8 mouse cellular contexts compared by ENCODE assay signal in genomic region chr10:39557851-39558250, GRCm38 (mm10). TPM values are rescaled to one million over a fixed set of nuclear protein-coding genes. Genes with fewer than 3 reads are reported as not detected.
DNase-seq lines count a peak whose midpoint lies in the region; ATAC-seq and TF ChIP-seq lines count a peak whose summit lies in the region.

No protein-coding gene starts in this region.

- DNase-seq in adrenal gland, adult 2 months = peak; percentile 71
- DNase-seq in hindbrain, embryonic 11.5 days (ENCODE audit: low spot score) = no peak
- no peak for DNase-seq in cerebellum, adult 2 months
- DNase-seq in spleen, adult 18-20 months = no peak

- peak overlapping the region; percentile 19; the same call in 1 of the 2 replicates for H3K27ac ChIP-seq in embryonic facial prominence, embryonic 13.5 days
- peak overlapping the region; percentile 67 for H3K27ac ChIP-seq in hindbrain, embryonic 11.5 days (ENCODE audit: low read depth, low read length)
- H3K27ac ChIP-seq in limb, embryonic 13.5 days = peak overlapping the region; percentile 44; the same call in 1 of the 2 replicates
- H3K27ac ChIP-seq in olfactory bulb, adult 2 months (ENCODE audit: insufficient read depth, low read depth, low read length) = 0 out of 2 replicates have a peak overlapping the region, but pooled peaks have one; percentile 16
- no peak overlapping the region for H3K27ac ChIP-seq in cerebellum, adult 2 months (ENCODE audit: insufficient read depth, low read length)

- peak overlapping the region; percentile 44; the same call in 1 of the 2 replicates for H3K9ac ChIP-seq in embryonic facial prominence, embryonic 13.5 days
- H3K9ac ChIP-seq in hindbrain, embryonic 11.5 days (ENCODE audit: low read depth, low read length) = no peak overlapping the region
- no peak overlapping the region for H3K9ac ChIP-seq in limb, embryonic 13.5 days

- no peak overlapping the region for H3K4me3 ChIP-seq in embryonic facial prominence, embryonic 13.5 days
- H3K4me3 ChIP-seq in hindbrain, embryonic 11.5 days (ENCODE audit: low read depth, low read length) = no peak overlapping the region
- H3K4me3 ChIP-seq in limb, embryonic 13.5 days = no peak overlapping the region
- H3K4me3 ChIP-seq in olfactory bulb, adult 2 months (ENCODE audit: insufficient read depth, low read depth, low read length) = no peak overlapping the region
- H3K4me3 ChIP-seq in cerebellum, adult 2 months (replicated peaks; ENCODE audit: insufficient read depth, low read depth, low read length) = no peak overlapping the region

- no peak overlapping the region for H3K4me2 ChIP-seq in embryonic facial prominence, embryonic 13.5 days
- H3K4me2 ChIP-seq in hindbrain, embryonic 11.5 days (replicated peaks; ENCODE audit: low read depth, low read length) = no peak overlapping the region
- H3K4me2 ChIP-seq in limb, embryonic 13.5 days (replicated peaks) = no peak overlapping the region

- peaks cover 51% of the 10 kb centered on the region for H3K4me1 ChIP-seq in embryonic facial prominence, embryonic 13.5 days
- H3K4me1 ChIP-seq in hindbrain, embryonic 11.5 days (replicated peaks; ENCODE audit: control insufficient read depth, insufficient read depth, low read length) = peaks cover 16% of the 10 kb centered on the region
- peaks cover 70% of the 10 kb centered on the region for H3K4me1 ChIP-seq in limb, embryonic 13.5 days
- peaks cover 27% of the 10 kb centered on the region for H3K4me1 ChIP-seq in olfactory bulb, adult 2 months (ENCODE audit: control insufficient read depth, insufficient read depth, low read length)
- H3K4me1 ChIP-seq in cerebellum, adult 2 months (ENCODE audit: control insufficient read depth, insufficient read depth, low read length) = peaks cover 12% of the 10 kb centered on the region

- H3K9me3 ChIP-seq in embryonic facial prominence, embryonic 13.5 days = no peaks in the 10 kb centered on the region
- no peaks in the 10 kb centered on the region for H3K9me3 ChIP-seq in hindbrain, embryonic 11.5 days (ENCODE audit: control insufficient read depth, low read length)
- no peaks in the 10 kb centered on the region for H3K9me3 ChIP-seq in limb, embryonic 13.5 days

- 48% methylated on average over 7 of the region's 7 CpGs for WGBS in embryonic facial prominence, embryonic 13.5 days
- WGBS in hindbrain, embryonic 11.5 days = 56% methylated on average over 7 of the region's 7 CpGs
- WGBS in limb, embryonic 13.5 days = 66% methylated on average over 7 of the region's 7 CpGs
- 57% methylated on average over 7 of the region's 7 CpGs for WGBS in olfactory bulb, adult 2 months
- 82% methylated on average over 7 of the region's 7 CpGs for WGBS in cerebellum, adult 2 months

- TF ChIP-seq CTCF in olfactory bulb, adult 2 months (IDR thresholded peaks at IDR 0.05; ENCODE audit: insufficient read depth, low read depth, low read length) = no peak
- TF ChIP-seq CTCF in cerebellum, adult 2 months (IDR thresholded peaks at IDR 0.05; ENCODE audit: borderline replicate concordance, insufficient read depth, low read depth, low read length) = no peak

- H3K36me3 ChIP-seq in embryonic facial prominence, embryonic 13.5 days = 0 out of 2 replicates have a peak, but pooled peaks cover 3% of the 10 kb centered on the region
- no peaks in the 10 kb centered on the region for H3K36me3 ChIP-seq in hindbrain, embryonic 11.5 days (ENCODE audit: control insufficient read depth, insufficient read depth, low read length)
- no peaks in the 10 kb centered on the region; the same call in 1 of the 2 replicates for H3K36me3 ChIP-seq in limb, embryonic 13.5 days

- 0 out of 2 replicates have a peak, but pooled peaks cover 2% of the 10 kb centered on the region for H3K27me3 ChIP-seq in embryonic facial prominence, embryonic 13.5 days
- no peaks in the 10 kb centered on the region for H3K27me3 ChIP-seq in hindbrain, embryonic 11.5 days (ENCODE audit: control insufficient read depth, insufficient read depth, low read length)
- H3K27me3 ChIP-seq in limb, embryonic 13.5 days = no peaks in the 10 kb centered on the region
- no peaks in the 10 kb centered on the region for H3K27me3 ChIP-seq in cerebellum, adult 2 months (ENCODE audit: control insufficient read depth, insufficient read depth, low read length)

- no peak for ATAC-seq in embryonic facial prominence, embryonic 13.5 days (ENCODE audit: insufficient number of reproducible peaks, insufficient read depth, low FRiP score, low TSS enrichment, low read depth)
- peak; percentile 12; the same call in 1 of the 2 replicates for ATAC-seq in hindbrain, embryonic 11.5 days (ENCODE audit: low FRiP score)
- ATAC-seq in limb, embryonic 13.5 days (ENCODE audit: low FRiP score, low read depth) = no peak
- no peak for ATAC-seq in monocyte, adult 5-6 weeks (replicated peaks; ENCODE audit: insufficient number of reproducible peaks, low FRiP score, low TSS enrichment, poor library complexity, severe bottlenecking)

- no peak for TF ChIP-seq POLR2A in olfactory bulb, adult 2 months (IDR thresholded peaks at IDR 0.05; ENCODE audit: insufficient read depth, low read depth, low read length)
- TF ChIP-seq POLR2A in cerebellum, adult 2 months (IDR thresholded peaks at IDR 0.05; ENCODE audit: borderline replicate concordance, insufficient read depth, low read length) = no peak

RNA-seq across cellular contexts. Expression of gene Traf3ip2, which starts 54.9 kb away (rescaled TPM):
- total RNA-seq in adrenal gland, adult 2 months (2021) = 10 to 100 TPM; 15.3 to 19.1 TPM
- 20.2 and 24.2 TPM in 2 replicates for polyA plus RNA-seq in adrenal gland, adult 2 months (2012; rRNA removed)
- polyA plus RNA-seq in embryonic facial prominence, embryonic 13.5 days (2015; fragmentation: Nextera tagmentation; extraction: Ambion mirVana) = 15.8 and 18.1 TPM in 2 replicates
- polyA plus RNA-seq in hindbrain, embryonic 11.5 days (2014; fragmentation: Nextera tagmentation; extraction: Ambion mirVana) = 5.6 and 7.2 TPM in 2 replicates
- 8.5 and 9.0 TPM in 2 replicates for polyA plus RNA-seq in limb, embryonic 13.5 days (2015; fragmentation: Nextera tagmentation; extraction: Ambion mirVana)
- polyA plus RNA-seq in olfactory bulb, adult 2 months (2012; ENCODE audit: insufficient read depth, insufficient read length, low replicate concordance, missing spikeins) = not detected in 2 replicates
- 12.2 to 14.9 TPM (median 13.4 TPM) in 3 replicates for total RNA-seq in monocyte, adult 5-6 weeks (2017)
- polyA plus RNA-seq in cerebellum, adult 2 months (2012; rRNA removed) = 5.7 and 6.9 TPM in 2 replicates
